Mouse (Mus musculus) liver (tissue): ENCODE measurements around the gene Brsk1.

Experiments used
- DNase-seq: peaks from one replicate; pipeline ENCODE4 v3.0.0-alpha.2; 2020; ENCODE audit warnings: mixed read lengths

The Brsk1 gene

DNA sequence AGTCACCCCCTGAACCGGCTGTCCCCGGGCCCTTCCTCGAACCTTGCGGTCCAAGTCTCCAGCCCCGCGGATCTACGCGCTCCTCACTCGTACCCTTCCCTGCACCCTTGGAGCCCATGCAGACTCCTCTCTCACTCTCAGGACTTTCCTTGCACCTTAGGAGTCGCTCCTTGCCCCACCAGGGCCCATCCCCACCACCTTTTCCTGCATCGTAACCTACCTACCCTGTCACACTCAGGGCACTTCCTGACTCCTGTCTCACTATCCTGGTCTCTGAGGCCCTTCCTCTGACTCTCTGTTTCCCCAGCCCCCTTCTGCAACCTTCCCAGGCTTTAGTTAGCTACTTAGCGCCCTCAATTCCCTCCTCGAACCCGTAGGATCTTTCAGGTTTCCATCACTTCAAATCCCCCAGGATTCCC, 49.9 kb downstream of the Brsk1 start:
- DNase-seq: no peak

DNA sequence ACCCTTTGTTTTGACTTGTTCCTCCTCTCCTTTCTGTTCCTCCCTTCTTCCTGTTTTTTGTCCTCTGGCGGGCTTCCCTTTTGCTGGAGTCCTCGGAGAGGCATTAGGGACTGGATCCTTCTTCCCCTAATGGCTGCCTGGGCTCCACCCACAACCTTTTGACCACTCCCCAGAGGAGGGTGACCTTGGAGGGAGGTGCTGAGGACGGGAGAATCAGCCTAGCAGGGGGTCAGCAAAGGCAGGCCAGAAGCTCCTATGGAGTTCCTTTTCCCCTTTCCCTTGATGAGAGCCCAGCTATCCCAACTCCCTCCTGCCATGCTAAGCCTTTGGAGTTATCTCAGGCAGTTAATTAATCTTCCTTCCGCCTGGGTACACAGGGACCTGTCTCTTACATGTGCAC, 50.7 kb downstream of the Brsk1 start:
- DNase-seq: peak; percentile 90

DNA sequence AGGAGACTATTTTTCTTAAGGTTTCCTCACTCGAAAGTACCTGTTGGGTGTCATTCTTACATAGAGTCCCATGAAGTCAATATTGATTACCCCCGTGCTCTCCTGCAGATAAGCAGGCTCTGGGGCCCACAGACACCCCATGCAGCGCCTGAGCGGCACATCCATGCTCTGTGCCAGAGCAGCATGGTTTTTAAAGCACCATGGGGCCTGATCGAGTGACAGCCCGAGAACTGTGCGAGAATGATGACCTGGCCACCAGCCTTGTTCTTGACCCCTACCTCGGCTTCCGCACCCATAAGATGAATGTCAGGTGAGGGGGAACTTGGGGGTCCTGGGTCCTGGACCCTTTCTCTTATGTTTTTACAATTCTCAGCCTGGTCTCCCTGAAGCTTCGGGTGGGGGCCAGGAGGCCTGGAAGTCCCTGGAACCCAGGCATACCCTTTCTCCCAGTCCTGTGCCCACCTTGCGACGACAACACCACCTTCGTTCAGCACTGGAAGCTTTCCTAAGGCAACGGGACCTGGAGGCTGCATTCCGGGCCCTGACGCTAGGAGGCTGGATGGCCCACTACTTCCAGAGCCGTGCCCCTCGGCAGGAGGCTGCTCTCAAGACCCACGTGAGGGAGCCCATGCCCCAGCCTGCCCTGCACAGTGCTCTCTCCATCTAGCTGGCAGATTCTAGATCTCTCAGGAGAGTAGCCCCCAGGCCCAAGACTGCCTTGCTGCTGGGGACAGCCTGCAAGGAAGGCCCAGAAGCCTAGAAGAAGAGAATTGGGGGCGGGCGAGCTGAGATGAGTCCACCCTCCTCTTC, 51.5 kb downstream of the Brsk1 start:
- peak; percentile 80 for DNase-seq

DNA sequence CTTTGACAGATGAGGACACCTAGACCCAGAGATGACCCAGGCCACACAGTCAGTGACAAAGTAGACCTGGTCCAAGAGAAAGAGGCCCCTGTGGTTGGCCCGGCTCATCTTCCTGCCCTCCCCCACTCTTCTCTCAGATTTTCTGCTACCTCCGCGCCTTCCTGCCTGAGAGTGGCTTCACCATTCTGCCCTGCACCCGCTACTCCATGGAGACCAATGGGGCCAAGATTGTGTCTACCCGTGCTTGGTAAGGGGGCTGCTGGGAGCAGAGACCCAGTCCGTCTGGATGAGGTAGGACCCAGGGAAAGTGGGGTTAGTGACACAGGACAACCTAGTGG, 52.0 kb downstream of the Brsk1 start:
- DNase-seq: peak; percentile 37

DNA sequence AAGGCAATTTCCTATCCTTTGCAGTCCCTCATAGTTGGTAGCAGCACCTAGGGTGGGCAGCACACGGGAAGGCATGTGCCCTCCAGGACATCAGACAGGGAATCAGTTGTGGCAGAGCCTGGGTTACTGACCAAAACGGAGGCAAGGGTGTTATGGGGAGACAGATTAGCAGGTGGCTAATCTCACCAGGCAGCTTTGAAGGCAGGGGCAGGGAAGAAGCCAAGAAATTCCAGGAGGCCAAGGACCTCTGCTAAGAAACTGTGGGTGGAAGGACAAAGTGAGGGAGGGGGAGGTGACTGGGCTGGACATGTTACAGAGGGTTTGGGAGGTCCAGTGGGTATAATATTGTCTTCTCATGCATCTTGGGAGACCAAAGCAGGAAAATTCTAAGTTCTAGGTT, 53.0 kb downstream of the Brsk1 start:
- DNase-seq: peak; percentile 79

DNA sequence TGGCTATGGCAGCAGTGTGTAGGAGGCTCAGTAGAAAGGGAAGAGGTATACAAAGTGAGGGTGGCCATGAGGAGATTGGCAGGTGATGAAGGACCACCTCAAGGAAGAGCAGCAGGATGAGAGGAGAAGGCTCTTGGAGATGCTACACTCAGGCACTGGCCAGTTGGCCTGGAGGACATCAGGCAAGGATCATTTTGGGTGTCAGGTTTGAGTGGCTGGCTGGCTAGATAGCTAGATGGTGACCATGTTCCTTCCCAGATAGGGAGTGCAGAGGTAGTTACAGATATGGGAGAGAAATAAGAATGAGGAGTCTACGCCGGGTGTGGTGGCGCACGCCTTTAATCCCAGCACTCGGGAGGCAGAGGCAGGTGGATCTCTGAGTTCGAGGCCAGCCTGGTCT, 54.5 kb downstream of the Brsk1 start:
- DNase-seq: peak; percentile 49

DNA sequence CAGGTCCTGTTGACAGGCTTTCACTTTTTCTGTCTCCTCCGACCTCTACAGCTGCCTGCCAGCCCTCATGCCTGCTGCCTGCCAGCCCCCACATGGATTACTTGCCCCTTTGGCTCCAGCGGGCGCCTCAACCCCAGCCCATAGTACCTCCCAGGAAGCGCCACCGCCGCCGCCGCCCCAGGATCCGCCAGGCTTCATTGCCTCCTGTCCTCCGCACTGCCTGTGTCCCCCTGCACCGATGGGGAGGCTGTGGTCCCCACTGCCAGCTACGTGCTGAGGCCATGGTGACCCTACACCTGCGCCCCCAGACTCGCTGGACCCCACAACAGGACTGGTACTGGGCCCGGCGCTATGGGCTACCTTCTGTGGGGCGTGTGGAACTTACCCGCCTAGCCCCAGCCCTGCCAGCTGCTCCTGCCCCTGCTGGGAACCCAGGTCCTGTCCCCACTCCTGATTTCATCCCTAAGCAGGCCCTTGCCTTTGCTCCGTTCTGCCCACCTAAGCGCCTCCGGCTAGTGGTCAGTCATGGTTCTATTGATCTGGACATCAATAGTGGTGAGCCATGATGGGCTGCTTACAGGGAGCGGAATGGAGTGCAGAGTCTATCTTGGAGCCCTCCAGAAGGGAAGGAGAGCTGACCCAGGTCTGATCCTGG, 56.0 kb downstream of the Brsk1 start:
- peak; percentile 48 for DNase-seq

DNA sequence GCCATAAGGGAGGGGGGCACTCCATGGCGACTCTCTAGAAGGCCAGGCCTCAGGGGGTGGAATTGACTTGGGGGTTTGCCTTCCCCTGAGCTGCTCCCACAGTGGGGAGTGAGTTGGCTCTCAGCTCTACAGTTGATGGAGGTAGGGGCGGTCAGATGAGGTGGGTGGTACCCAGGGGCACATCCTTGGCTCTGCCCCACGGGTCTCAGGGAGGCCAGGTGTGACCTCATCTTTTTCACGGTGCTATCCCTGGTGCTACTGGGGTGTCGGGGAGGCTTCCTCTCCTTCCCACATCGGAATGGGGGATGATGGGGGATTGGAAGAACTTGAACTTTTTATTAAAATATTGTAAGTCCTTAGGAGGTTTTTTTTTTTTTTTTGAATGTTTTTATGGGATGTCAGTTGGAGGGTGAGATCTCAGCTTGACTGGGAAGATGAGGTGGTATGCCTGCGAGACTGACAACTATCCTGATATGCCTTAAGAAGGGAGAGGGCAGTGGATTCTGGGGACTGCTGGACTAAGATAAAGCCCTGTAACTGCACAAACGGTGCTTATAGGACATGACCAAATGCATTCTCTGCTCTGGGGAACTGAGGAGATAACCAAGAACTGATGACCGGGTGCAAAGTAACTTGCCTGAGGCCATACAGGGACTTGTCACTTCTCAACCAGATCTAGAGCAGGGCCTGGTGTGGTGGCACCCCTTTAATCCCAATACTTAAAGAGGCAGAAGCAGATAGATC, 56.9 kb downstream of the Brsk1 start:
- peak; percentile 74 for DNase-seq

DNA sequence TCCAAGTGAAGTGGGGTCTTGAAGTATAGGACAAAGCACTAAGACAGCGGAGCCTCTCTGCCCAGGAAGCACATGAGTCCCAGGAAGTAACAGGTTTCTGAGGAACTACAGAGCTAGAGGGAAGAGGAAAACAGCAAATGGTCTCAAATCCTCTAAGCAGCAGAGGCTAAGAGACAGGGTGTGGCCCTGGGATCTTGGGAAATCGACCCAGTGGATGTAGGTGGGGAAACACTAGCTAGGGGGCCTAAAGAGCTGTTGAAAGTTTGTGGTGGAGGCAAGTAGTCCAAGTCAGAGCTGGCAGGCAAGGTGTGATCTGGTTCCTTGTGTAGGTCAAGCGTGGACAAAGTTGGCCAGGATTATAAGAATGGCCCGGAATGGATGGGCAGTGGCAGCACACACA, 57.9 kb downstream of the Brsk1 start:
- DNase-seq: peak; percentile 28

DNA sequence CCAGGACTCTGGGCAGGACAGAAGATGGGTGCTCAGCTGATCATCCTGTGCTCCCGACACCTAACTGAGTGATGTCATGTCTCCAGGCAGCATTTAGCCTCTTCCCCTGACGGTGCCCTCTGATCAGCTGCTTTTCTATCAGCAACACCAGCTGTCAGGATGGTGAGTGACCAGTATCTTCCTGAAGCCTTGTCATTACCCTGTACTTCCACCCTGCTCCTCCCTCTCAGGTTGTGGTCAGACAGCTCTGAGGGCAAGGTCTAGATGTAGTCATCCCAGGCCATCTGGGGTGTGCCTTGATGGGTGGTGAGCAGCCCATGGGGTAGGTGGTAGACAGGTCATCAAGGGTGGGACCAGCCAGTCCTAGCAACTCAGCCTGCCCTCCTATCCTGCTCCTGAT, 58.8 kb downstream of the Brsk1 start:
- DNase-seq: peak; percentile 54

DNA sequence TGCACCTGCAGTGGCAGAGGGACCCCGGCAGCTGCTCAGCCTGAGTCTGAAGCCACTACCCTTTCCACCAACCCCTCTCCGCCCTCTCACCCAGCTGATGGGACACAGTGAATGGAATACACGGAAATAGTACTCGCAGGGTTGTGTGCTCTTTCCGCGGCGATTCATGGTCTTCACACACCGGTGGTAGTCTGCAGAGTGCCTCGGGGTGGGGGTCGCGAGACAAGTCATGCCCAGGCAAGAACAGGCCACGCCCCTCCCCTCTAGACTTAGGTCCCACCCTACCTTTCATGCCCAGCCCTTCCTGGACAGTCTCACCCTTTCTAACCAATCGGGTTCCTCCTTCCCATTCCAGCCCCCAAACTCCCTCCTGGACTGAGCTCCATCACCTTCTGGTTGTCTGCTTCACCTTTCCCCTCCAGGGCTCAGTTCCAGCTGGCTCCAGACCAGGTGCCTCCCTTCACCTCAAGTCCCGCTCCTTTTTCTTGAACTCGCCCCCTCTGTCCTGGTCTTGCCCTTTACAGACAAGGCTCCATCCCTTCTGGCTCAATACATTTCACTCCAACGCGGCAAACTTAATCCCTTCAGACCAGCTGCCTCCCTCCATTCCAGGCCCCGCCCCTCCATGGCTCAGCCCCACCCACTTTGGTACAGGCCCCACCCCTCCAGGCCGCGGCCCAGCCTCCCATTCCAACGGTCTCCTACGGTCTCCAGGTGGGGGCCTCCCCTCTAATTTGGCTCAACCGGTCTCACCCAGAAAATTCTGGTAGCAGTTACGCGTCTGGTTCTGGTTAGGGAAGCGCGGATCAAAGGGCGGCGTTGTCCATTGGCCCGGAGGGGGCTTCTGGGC, 61.8 kb downstream of the Brsk1 start:
- peak; percentile 89 for DNase-seq

DNA sequence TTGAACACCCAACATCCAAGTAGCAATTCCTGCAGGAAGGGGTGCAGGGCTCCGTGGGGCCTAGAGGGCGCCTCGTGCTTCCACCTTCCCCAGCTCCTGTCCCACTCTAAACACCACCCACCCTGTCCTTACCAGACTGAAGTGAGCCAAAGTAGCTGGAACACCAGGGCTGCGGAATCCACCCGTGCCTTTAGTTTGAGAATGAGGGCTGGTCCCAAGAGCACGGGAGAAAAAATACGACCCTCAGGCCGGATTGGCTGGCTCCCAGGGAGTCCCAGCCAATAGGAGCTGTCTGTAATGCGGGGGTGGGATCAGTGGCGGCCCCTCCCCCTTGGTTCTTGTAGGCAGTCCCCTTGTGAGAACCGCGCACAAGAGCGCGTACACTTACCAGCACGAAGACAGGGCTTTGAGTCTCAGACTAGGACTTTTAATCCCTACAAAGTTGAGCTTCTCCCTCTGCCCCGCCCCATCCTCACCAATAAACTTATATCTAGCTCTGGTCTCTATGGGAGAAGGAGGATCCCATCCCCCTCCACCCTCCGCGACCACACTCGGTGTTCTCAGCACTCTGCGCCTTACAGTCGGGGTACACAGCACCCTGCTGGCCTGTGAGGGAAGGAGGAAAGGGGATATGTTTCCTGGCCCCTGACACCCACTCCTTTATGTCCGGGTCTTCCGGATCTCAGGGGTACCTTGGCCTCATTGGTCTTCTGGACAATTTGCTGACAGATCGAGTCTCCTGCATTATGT, 62.6 kb downstream of the Brsk1 start, which contains the start of gene Cox6b2:
Cox6b2 (minus strand) TSS at position 274 of the 750 bp plus-strand sequence.
- peak; percentile 96 for DNase-seq

DNA sequence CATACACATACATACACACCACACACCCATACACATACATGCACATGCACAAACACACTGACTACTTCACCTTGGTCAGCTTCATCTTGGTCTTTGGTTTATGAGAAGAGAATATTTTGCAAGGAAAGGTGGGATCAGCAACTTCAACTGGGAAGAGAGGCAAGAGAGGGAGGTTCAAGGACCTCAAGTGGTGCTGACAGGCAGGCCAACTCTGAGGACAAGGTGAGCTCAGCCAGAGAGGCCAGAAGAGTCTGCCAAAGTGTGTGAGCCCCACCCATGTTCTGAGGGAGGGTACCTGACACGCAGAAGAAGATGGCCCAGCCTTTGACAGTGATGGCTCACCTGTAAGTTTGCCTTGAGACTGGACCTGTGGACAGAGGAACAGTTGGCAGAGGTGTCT, 69.3 kb downstream of the Brsk1 start:
- DNase-seq: no peak

DNA sequence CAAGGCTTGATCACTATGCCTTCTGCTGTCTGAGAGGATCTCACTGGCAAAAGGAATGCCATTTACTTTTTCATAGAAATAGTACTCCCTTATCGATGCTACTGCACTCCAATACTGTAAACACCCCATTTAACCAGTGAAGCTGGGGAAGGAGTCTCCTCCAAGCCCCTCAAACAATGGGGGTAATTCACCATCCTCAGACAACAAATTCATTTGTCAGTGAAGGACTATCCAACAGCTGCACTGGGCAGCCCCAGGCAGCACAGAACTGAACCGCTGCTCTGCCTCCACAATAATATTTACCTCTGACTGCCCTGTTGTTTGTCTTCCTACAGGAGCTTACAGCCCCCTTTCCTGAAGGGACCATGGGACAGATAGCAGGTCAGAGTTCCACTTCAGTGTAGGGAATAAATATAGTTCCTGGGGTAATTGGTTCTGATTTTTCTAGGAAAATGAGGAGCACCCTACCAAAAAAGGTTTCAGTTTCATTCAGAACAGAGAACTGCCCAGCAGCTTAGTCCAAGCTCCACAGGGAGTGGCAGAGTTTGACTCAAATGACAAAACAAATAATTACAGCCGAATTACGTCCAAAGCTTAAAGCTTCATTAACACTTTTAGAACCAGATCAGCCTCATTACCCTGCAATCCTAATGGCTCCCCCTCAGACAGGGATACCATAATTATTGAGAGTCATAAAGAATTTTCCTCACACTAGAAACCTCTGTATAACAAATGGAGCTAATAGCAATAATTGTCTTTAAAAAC, 74.7 kb downstream of the Brsk1 start:
- no peak for DNase-seq
